Mouse (Mus musculus): ENCODE data around the gene Ptgfrn. TPM values are rescaled to one million over a fixed set of nuclear protein-coding genes. Genes with fewer than 3 reads are reported as not detected.

Gene Ptgfrn
- polyA plus RNA-seq, 1 experiment from 2014 or later = 3.6 TPM

DNA sequence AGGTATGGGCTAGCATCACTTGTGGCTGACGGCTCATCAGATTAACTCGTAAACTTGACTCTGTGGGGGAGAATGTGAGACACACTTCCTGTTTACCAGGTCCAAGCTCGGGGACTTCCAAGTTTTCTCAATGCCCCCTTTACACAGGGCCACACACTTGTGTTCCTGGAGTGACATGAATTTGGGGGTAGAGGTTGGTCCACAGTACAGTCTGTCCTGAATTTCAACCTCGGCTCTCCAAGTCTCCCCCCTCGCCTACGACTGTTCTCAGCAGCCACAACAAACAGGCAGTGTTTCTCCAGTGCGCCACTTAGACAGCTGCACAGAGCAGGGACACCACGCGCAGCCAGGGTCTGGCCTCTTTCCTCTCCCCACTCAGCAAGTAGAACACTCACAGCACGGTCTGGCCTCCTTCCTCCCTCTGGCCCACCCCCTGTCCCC lies 97.9 kb downstream of the Ptgfrn start:
- Histone ChIP-seq H3K36me3 (replicated peaks; ENCODE audit: control insufficient read depth, insufficient read depth) (no peaks in the 10 kb centered on the region), H3K4me1 (replicated peaks; ENCODE audit: control insufficient read depth, insufficient read depth, low read length) (0 out of 2 replicates have a peak, but pooled peaks cover 7% of the 10 kb centered on the region), H3K27ac (no peak overlapping the region), H3K27me3 (ENCODE audit: control insufficient read depth, insufficient read depth, low read length) (no peaks in the 10 kb centered on the region), H3K9me3 (ENCODE audit: control insufficient read depth, low read length) (no peaks in the 10 kb centered on the region), H3K4me2 (replicated peaks) (no peak overlapping the region), H3K4me3 (replicated peaks; ENCODE audit: low read length) (no peak overlapping the region), H3K9ac (no peak overlapping the region)
- 66% methylated on average over 10 of the region's 10 CpGs for WGBS
- no peak for ATAC-seq (ENCODE audit: low FRiP score)
- no peak for DNase-seq (ENCODE audit: low spot score)

GRCm38 (mm10) chr3:101011203-101011600 lies 98.9 kb downstream of the Ptgfrn start:
- H3K4me3 ChIP-seq (replicated peaks; ENCODE audit: low read length) = no peak overlapping the region
- DNase-seq (ENCODE audit: low spot score) (no peak), ATAC-seq (ENCODE audit: low FRiP score) (no peak)
- no peaks in the 10 kb centered on the region for H3K36me3 ChIP-seq (replicated peaks; ENCODE audit: control insufficient read depth, insufficient read depth)
- H3K9ac ChIP-seq = no peak overlapping the region
- H3K9me3 ChIP-seq (ENCODE audit: control insufficient read depth, low read length) = no peaks in the 10 kb centered on the region
- no peak overlapping the region for H3K4me2 ChIP-seq (replicated peaks)
- WGBS = 69% methylated on average over 5 of the region's 5 CpGs
- H3K27ac ChIP-seq = no peak overlapping the region
- no peaks in the 10 kb centered on the region for H3K27me3 ChIP-seq (ENCODE audit: control insufficient read depth, insufficient read depth, low read length)
- H3K4me1 ChIP-seq (replicated peaks; ENCODE audit: control insufficient read depth, insufficient read depth, low read length) = 0 out of 2 replicates have a peak, but pooled peaks cover 7% of the 10 kb centered on the region

- Histone ChIP-seq H3K4me3 (replicated peaks; ENCODE audit: low read length) (no peak overlapping the region), H3K27ac (no peak overlapping the region), H3K27me3 (ENCODE audit: control insufficient read depth, insufficient read depth, low read length) (no peaks in the 10 kb centered on the region), H3K4me2 (replicated peaks) (no peak overlapping the region), H3K36me3 (replicated peaks; ENCODE audit: control insufficient read depth, insufficient read depth) (no peaks in the 10 kb centered on the region), H3K9ac (no peak overlapping the region), H3K9me3 (ENCODE audit: control insufficient read depth, low read length) (no peaks in the 10 kb centered on the region), H3K4me1 (replicated peaks; ENCODE audit: control insufficient read depth, insufficient read depth, low read length) (0 out of 2 replicates have a peak, but pooled peaks cover 7% of the 10 kb centered on the region)
- ATAC-seq (ENCODE audit: low FRiP score) (no peak), DNase-seq (ENCODE audit: low spot score) (no peak)
- 92% methylated on average over 4 of the region's 4 CpGs for WGBS
Measured at GRCm38 (mm10) chr3:101010589-101011202, 99.4 kb downstream of the Ptgfrn start.

- Histone ChIP-seq H3K36me3 (replicated peaks; ENCODE audit: control insufficient read depth, insufficient read depth) (no peaks in the 10 kb centered on the region), H3K4me2 (replicated peaks) (no peak overlapping the region), H3K27me3 (ENCODE audit: control insufficient read depth, insufficient read depth, low read length) (no peaks in the 10 kb centered on the region), H3K4me1 (replicated peaks; ENCODE audit: control insufficient read depth, insufficient read depth, low read length) (no peaks in the 10 kb centered on the region), H3K9me3 (ENCODE audit: control insufficient read depth, low read length) (no peaks in the 10 kb centered on the region), H3K9ac (no peak overlapping the region), H3K4me3 (replicated peaks; ENCODE audit: low read length) (no peak overlapping the region), H3K27ac (no peak overlapping the region)
- ATAC-seq (ENCODE audit: low FRiP score) = no peak
- no peak for DNase-seq (ENCODE audit: low spot score)
- WGBS = 75% methylated on average over 5 of the region's 5 CpGs
Measured at GRCm38 (mm10) chr3:101007112-101007782, 102.8 kb downstream of the Ptgfrn start.

- ATAC-seq (ENCODE audit: low FRiP score) (no peak), DNase-seq (ENCODE audit: low spot score) (no peak)
- H3K36me3 ChIP-seq (replicated peaks; ENCODE audit: control insufficient read depth, insufficient read depth) = no peaks in the 10 kb centered on the region
- H3K4me2 ChIP-seq (replicated peaks) = no peak overlapping the region
- no peaks in the 10 kb centered on the region for H3K27me3 ChIP-seq (ENCODE audit: control insufficient read depth, insufficient read depth, low read length)
- no peaks in the 10 kb centered on the region for H3K4me1 ChIP-seq (replicated peaks; ENCODE audit: control insufficient read depth, insufficient read depth, low read length)
- no peak overlapping the region for H3K27ac ChIP-seq
- no peak overlapping the region for H3K4me3 ChIP-seq (replicated peaks; ENCODE audit: low read length)
- no peaks in the 10 kb centered on the region for H3K9me3 ChIP-seq (ENCODE audit: control insufficient read depth, low read length)
- 82% methylated on average over 6 of the region's 6 CpGs for WGBS
- H3K9ac ChIP-seq = no peak overlapping the region
Measured at GRCm38 (mm10) chr3:101005392-101005791, 104.7 kb downstream of the Ptgfrn start.

- Histone ChIP-seq H3K4me3 (replicated peaks; ENCODE audit: low read length) (no peak overlapping the region), H3K27me3 (ENCODE audit: control insufficient read depth, insufficient read depth, low read length) (no peaks in the 10 kb centered on the region), H3K9ac (no peak overlapping the region), H3K27ac (no peak overlapping the region), H3K36me3 (replicated peaks; ENCODE audit: control insufficient read depth, insufficient read depth) (no peaks in the 10 kb centered on the region), H3K9me3 (ENCODE audit: control insufficient read depth, low read length) (no peaks in the 10 kb centered on the region), H3K4me2 (replicated peaks) (no peak overlapping the region), H3K4me1 (replicated peaks; ENCODE audit: control insufficient read depth, insufficient read depth, low read length) (no peaks in the 10 kb centered on the region)
- ATAC-seq (ENCODE audit: low FRiP score) (no peak), DNase-seq (ENCODE audit: low spot score) (no peak)
- 89% methylated on average over 15 of the region's 15 CpGs for WGBS
Measured at GRCm38 (mm10) chr3:101003575-101004356, 106.3 kb downstream of the Ptgfrn start.

- ATAC-seq (ENCODE audit: low FRiP score) (no peak), DNase-seq (ENCODE audit: low spot score) (no peak)
- Histone ChIP-seq H3K9me3 (ENCODE audit: control insufficient read depth, low read length) (no peaks in the 10 kb centered on the region), H3K27ac (no peak overlapping the region), H3K27me3 (ENCODE audit: control insufficient read depth, insufficient read depth, low read length) (no peaks in the 10 kb centered on the region), H3K9ac (no peak overlapping the region), H3K4me2 (replicated peaks) (no peak overlapping the region), H3K4me1 (replicated peaks; ENCODE audit: control insufficient read depth, insufficient read depth, low read length) (peaks cover 3% of the 10 kb centered on the region; the same call in 1 of the 2 replicates), H3K4me3 (replicated peaks; ENCODE audit: low read length) (no peak overlapping the region), H3K36me3 (replicated peaks; ENCODE audit: control insufficient read depth, insufficient read depth) (no peaks in the 10 kb centered on the region)
- 32% methylated on average over 2 of the region's 2 CpGs for WGBS
Measured at GRCm38 (mm10) chr3:100999732-101000131, 110.3 kb downstream of the Ptgfrn start.

- no peak overlapping the region for H3K9ac ChIP-seq
- no peaks in the 10 kb centered on the region for H3K9me3 ChIP-seq (ENCODE audit: control insufficient read depth, low read length)
- H3K36me3 ChIP-seq (replicated peaks; ENCODE audit: control insufficient read depth, insufficient read depth) = no peaks in the 10 kb centered on the region
- peak; percentile 68; the same call in 1 of the 2 replicates for ATAC-seq (ENCODE audit: low FRiP score)
- no peak overlapping the region for H3K4me3 ChIP-seq (replicated peaks; ENCODE audit: low read length)
- peak; percentile 77 for DNase-seq (ENCODE audit: low spot score)
- H3K4me2 ChIP-seq (replicated peaks) = no peak overlapping the region
- H3K27ac ChIP-seq = no peak overlapping the region
- H3K27me3 ChIP-seq (ENCODE audit: control insufficient read depth, insufficient read depth, low read length) = no peaks in the 10 kb centered on the region
- 19% methylated on average over 6 of the region's 6 CpGs for WGBS
- peaks cover 3% of the 10 kb centered on the region; the same call in 1 of the 2 replicates for H3K4me1 ChIP-seq (replicated peaks; ENCODE audit: control insufficient read depth, insufficient read depth, low read length)
Measured at GRCm38 (mm10) chr3:100998904-100999340, 111.2 kb downstream of the Ptgfrn start.
